21 mouse cellular contexts compared by ENCODE assay signal in genomic region chr9:107346081-107346480, GRCm38 (mm10).
"Had no signal": no experiment of that assay in that cellular context is flagged by ENCODE, and none has a peak within 500 bp of the region (broad histone marks: within the 10 kb centered on the region; RNA-seq: fewer than 3 reads in every experiment).

No protein-coding gene starts in this region.

- H3K4me3 ChIP-seq: layer of hippocampus, adult 2 months; limb, embryonic 10.5 days; limb, embryonic 13.5 days; liver, embryonic 12.5 days; liver, embryonic 15.5 days; lung, embryonic 15.5 days; megakaryocyte, embryonic 14.5 days; midbrain, embryonic 10.5 days; midbrain, embryonic 13.5 days; myocyte had no signal

- H3K27ac ChIP-seq: layer of hippocampus, adult 2 months; limb, embryonic 10.5 days; limb, embryonic 13.5 days; liver, embryonic 12.5 days; liver, embryonic 15.5 days; lung, embryonic 15.5 days; midbrain, embryonic 10.5 days; midbrain, embryonic 13.5 days had no signal

- H3K9me3 ChIP-seq: limb, embryonic 10.5 days; limb, embryonic 13.5 days; liver, embryonic 12.5 days; liver, embryonic 15.5 days; lung, embryonic 15.5 days; megakaryocyte, embryonic 14.5 days; midbrain, embryonic 10.5 days; midbrain, embryonic 13.5 days had no signal

- H3K4me2 ChIP-seq: limb, embryonic 13.5 days; liver, embryonic 12.5 days; liver, embryonic 15.5 days; lung, embryonic 15.5 days; midbrain, embryonic 13.5 days had no signal

- H3K9ac ChIP-seq: limb, embryonic 13.5 days; liver, embryonic 12.5 days; liver, embryonic 15.5 days; lung, embryonic 15.5 days; midbrain, embryonic 13.5 days had no signal

- DNase-seq: kidney, adult 9 months; kidney, postnatal 25 days; layer of hippocampus, adult 9-11 months; liver; lung, adult 18-20 months; lung, postnatal 10 days; lung, postnatal 36 days; retina, postnatal 1 day; thymus, adult 18-20 months; thymus, postnatal 36 days had no signal

- H3K4me1 ChIP-seq: liver, embryonic 15.5 days had no signal

- ATAC-seq: liver, embryonic 12.5 days; midbrain, embryonic 13.5 days; midbrain, embryonic 16.5 days had no signal

- H3K36me3 ChIP-seq: limb, embryonic 10.5 days; limb, embryonic 13.5 days; liver, embryonic 12.5 days; liver, embryonic 15.5 days; lung, embryonic 15.5 days; midbrain, embryonic 10.5 days; midbrain, embryonic 13.5 days had no signal
